Comparison of ENCODE assay signal across 13 mouse cellular contexts in genomic region chr8:46612913-46613312, GRCm38 (mm10). TPM values are rescaled to one million over a fixed set of nuclear protein-coding genes. Genes with fewer than 3 reads are reported as not detected.
A peak's percentile ranks its signal among the peaks of the same experiment; 100 is the strongest.
DNase-seq lines count a peak whose midpoint lies in the region; ATAC-seq and TF ChIP-seq lines count a peak whose summit lies in the region.
"Had no signal": no experiment of that assay in that cellular context is flagged by ENCODE, and none has a peak within 500 bp of the region (broad histone marks: within the 10 kb centered on the region; RNA-seq: fewer than 3 reads in every experiment).

No protein-coding gene starts in this region.

- TF ChIP-seq EP300 in heart, postnatal 0 days (IDR thresholded peaks at IDR 0.05; ENCODE audit: low read depth), result no peak

- WGBS in embryonic facial prominence, embryonic 11.5 days, result 57% methylated on average over 4 of the region's 4 CpGs
- WGBS in embryonic facial prominence, embryonic 10.5 days, result 72% methylated on average over 4 of the region's 4 CpGs
- WGBS in kidney, adult 2 months, result 46% methylated on average over 4 of the region's 4 CpGs
- WGBS in heart, postnatal 0 days, result 76% methylated on average over 4 of the region's 4 CpGs

- H3K4me3 ChIP-seq in embryonic facial prominence, embryonic 11.5 days (ENCODE audit: low read depth, low read length), result no peak overlapping the region
- no peak overlapping the region for H3K4me3 ChIP-seq in embryonic facial prominence, embryonic 10.5 days
- no peak overlapping the region for H3K4me3 ChIP-seq in kidney, adult 2 months (ENCODE audit: insufficient read depth, low read depth, low read length)
- no peak overlapping the region for H3K4me3 ChIP-seq in heart, postnatal 0 days (ENCODE audit: low read depth, low read length)
- H3K4me3 ChIP-seq: forebrain, embryonic 10.5 days had no signal

- peak; percentile 37 for DNase-seq in embryonic facial prominence, embryonic 11.5 days (ENCODE audit: low spot score)
- DNase-seq in embryonic facial prominence, embryonic 10.5 days (ENCODE audit: low spot score), result no peak
- DNase-seq in kidney, adult 2 months, result peak; percentile 5
- DNase-seq in kidney, adult 18-20 months, result no peak
- peak; percentile 36 for DNase-seq in MN1 (ENCODE audit: low spot score)
- DNase-seq in heart, postnatal 0 days (ENCODE audit: low spot score), result no peak
- DNase-seq in embryo, embryonic 11 days, result no peak
- no peak for DNase-seq in left cerebral cortex, postnatal 4 days
- DNase-seq: adrenal gland, postnatal 25 days; layer of hippocampus, adult 9-11 months; lung, adult 18-20 months; thymus, adult 18-20 months had no signal

- intact Hi-C loops in left cerebral cortex, postnatal 4 days (cut with DNase I), result no loop called here

- no peaks in the 10 kb centered on the region for H3K4me1 ChIP-seq in embryonic facial prominence, embryonic 11.5 days (ENCODE audit: control insufficient read depth, insufficient read depth, low read length)
- peaks cover 21% of the 10 kb centered on the region for H3K4me1 ChIP-seq in embryonic facial prominence, embryonic 10.5 days
- peaks cover 17% of the 10 kb centered on the region for H3K4me1 ChIP-seq in kidney, adult 2 months (ENCODE audit: control insufficient read depth, insufficient read depth, low read length)
- peaks cover 8% of the 10 kb centered on the region for H3K4me1 ChIP-seq in heart, postnatal 0 days (ENCODE audit: control insufficient read depth, insufficient read depth)

- no peak for ATAC-seq in embryonic facial prominence, embryonic 11.5 days (replicated peaks; ENCODE audit: insufficient number of reproducible peaks, low FRiP score, low TSS enrichment, low read depth)
- ATAC-seq in heart, postnatal 0 days (ENCODE audit: insufficient read depth, low read depth), result no peak

- no peak for TF ChIP-seq POLR2A in kidney, adult 2 months (IDR thresholded peaks at IDR 0.05; ENCODE audit: low read depth, low read length)

- 0 out of 2 replicates have a peak overlapping the region, but pooled peaks have one; percentile 25 for H3K27ac ChIP-seq in embryonic facial prominence, embryonic 11.5 days (replicated peaks; ENCODE audit: low read depth, low read length)
- no peak overlapping the region; the same call in 1 of the 2 replicates for H3K27ac ChIP-seq in embryonic facial prominence, embryonic 10.5 days (replicated peaks)
- H3K27ac ChIP-seq in kidney, adult 2 months (ENCODE audit: insufficient read depth, low read depth, low read length), result no peak overlapping the region
- H3K27ac ChIP-seq in heart, postnatal 0 days (ENCODE audit: low read depth), result peak overlapping the region; percentile 51; the same call in 1 of the 2 replicates
- H3K27ac ChIP-seq: forebrain, embryonic 10.5 days had no signal

- no peaks in the 10 kb centered on the region for H3K9me3 ChIP-seq in embryonic facial prominence, embryonic 11.5 days (replicated peaks; ENCODE audit: control insufficient read depth, low read length)
- no peaks in the 10 kb centered on the region for H3K9me3 ChIP-seq in embryonic facial prominence, embryonic 10.5 days
- no peaks in the 10 kb centered on the region for H3K9me3 ChIP-seq in heart, postnatal 0 days (replicated peaks; ENCODE audit: control insufficient read depth, low read length)
- H3K9me3 ChIP-seq: forebrain, embryonic 10.5 days had no signal

- no peaks in the 10 kb centered on the region for H3K27me3 ChIP-seq in embryonic facial prominence, embryonic 11.5 days (ENCODE audit: control insufficient read depth, insufficient read depth, low read length)
- H3K27me3 ChIP-seq in embryonic facial prominence, embryonic 10.5 days (replicated peaks; ENCODE audit: low read depth, poor library complexity, severe bottlenecking), result no peaks in the 10 kb centered on the region
- H3K27me3 ChIP-seq in kidney, adult 2 months (replicated peaks; ENCODE audit: control insufficient read depth, insufficient read depth, low read length), result no peaks in the 10 kb centered on the region
- H3K27me3 ChIP-seq in heart, postnatal 0 days (ENCODE audit: control insufficient read depth, insufficient read depth, low read length), result no peaks in the 10 kb centered on the region

- no peak overlapping the region for H3K4me2 ChIP-seq in embryonic facial prominence, embryonic 11.5 days (ENCODE audit: low read depth, low read length)
- 0 out of 2 replicates have a peak overlapping the region, but pooled peaks have one; percentile 2 for H3K4me2 ChIP-seq in heart, postnatal 0 days (ENCODE audit: low read depth, low read length)

- no peak overlapping the region for H3K9ac ChIP-seq in embryonic facial prominence, embryonic 11.5 days (replicated peaks; ENCODE audit: low read length)
- no peak overlapping the region for H3K9ac ChIP-seq in heart, postnatal 0 days (replicated peaks; ENCODE audit: low read depth, low read length)

- no peaks in the 10 kb centered on the region for H3K36me3 ChIP-seq in embryonic facial prominence, embryonic 11.5 days (replicated peaks; ENCODE audit: control insufficient read depth, insufficient read depth, low read depth, low read length)
- peaks cover 4% of the 10 kb centered on the region; the same call in 1 of the 2 replicates for H3K36me3 ChIP-seq in embryonic facial prominence, embryonic 10.5 days (replicated peaks)
- H3K36me3 ChIP-seq in kidney, adult 2 months (ENCODE audit: control insufficient read depth, insufficient read depth, low read length), result no peaks in the 10 kb centered on the region
- H3K36me3 ChIP-seq in heart, postnatal 0 days (replicated peaks; ENCODE audit: control insufficient read depth, insufficient read depth, low read length), result peaks cover 9% of the 10 kb centered on the region; the same call in 1 of the 2 replicates

- no peak for TF ChIP-seq CTCF in kidney, adult 2 months (conservative IDR thresholded peaks at IDR 0.05; ENCODE audit: insufficient read depth, insufficient read length, low read depth, low read length)
- no peak for TF ChIP-seq CTCF in heart, postnatal 0 days (IDR thresholded peaks at IDR 0.05; ENCODE audit: low read depth)

RNA-seq across cellular contexts. Expression of gene Primpol, which starts 4.1 kb away (rescaled TPM):
- polyA plus RNA-seq in embryonic facial prominence, embryonic 11.5 days (2014; fragmentation: Nextera tagmentation; extraction: Ambion mirVana), result 9.6 and 11.2 TPM in 2 replicates
- 8.3 and 10.0 TPM in 2 replicates for polyA plus RNA-seq in embryonic facial prominence, embryonic 10.5 days (2016; fragmentation: Nextera tagmentation; extraction: Ambion mirVana)
- polyA plus RNA-seq in kidney, adult 2 months (2012; rRNA removed), result 1.1 and 1.4 TPM in 2 replicates
- 1.7 and 2.9 TPM in 2 replicates for total RNA-seq in heart, postnatal 0 days (2014; rRNA removed; ENCODE audit: low replicate concordance)
- polyA plus RNA-seq in heart, postnatal 0 days (2015; fragmentation: Nextera tagmentation; extraction: Ambion mirVana), result 3.4 and 4.3 TPM in 2 replicates
- 1 to 10 TPM; 7.6 to 8.2 TPM for total RNA-seq in left cerebral cortex, postnatal 4 days (2021)

RNA-seq across cellular contexts. Expression of gene Casp3, which starts 4.2 kb away (rescaled TPM):
- 164 and 170 TPM in 2 replicates for polyA plus RNA-seq in embryonic facial prominence, embryonic 11.5 days (2014; fragmentation: Nextera tagmentation; extraction: Ambion mirVana)
- 139 and 149 TPM in 2 replicates for polyA plus RNA-seq in embryonic facial prominence, embryonic 10.5 days (2016; fragmentation: Nextera tagmentation; extraction: Ambion mirVana)
- polyA plus RNA-seq in kidney, adult 2 months (2012; rRNA removed), result 7.1 and 9.2 TPM in 2 replicates
- 11.8 and 20.8 TPM in 2 replicates for total RNA-seq in heart, postnatal 0 days (2014; rRNA removed; ENCODE audit: low replicate concordance)
- 28.6 and 30.4 TPM in 2 replicates for polyA plus RNA-seq in heart, postnatal 0 days (2015; fragmentation: Nextera tagmentation; extraction: Ambion mirVana)
- total RNA-seq in left cerebral cortex, postnatal 4 days (2021), result 100 to 1,000 TPM; 215 to 241 TPM

Comparison
In these comparisons a context has a peak if more than half of its experiments do, and no peak if none do; other contexts are left out.
1. DNase-seq: peak in embryonic facial prominence, embryonic 11.5 days (single experiment), kidney, adult 2 months (single experiment) and MN1 (single experiment); none in embryonic facial prominence, embryonic 10.5 days (single experiment), kidney, adult 18-20 months (single experiment), heart, postnatal 0 days (single experiment), embryo, embryonic 11 days (single experiment) and left cerebral cortex, postnatal 4 days (single experiment).
2. H3K27ac ChIP-seq: peak in embryonic facial prominence, embryonic 11.5 days (single experiment) and heart, postnatal 0 days (single experiment); none in embryonic facial prominence, embryonic 10.5 days (single experiment) and kidney, adult 2 months (single experiment).